Mouse (Mus musculus) left cerebral cortex, adult 9 months (tissue): ENCODE results near the gene Gtf2f1.

ENCODE experiments used
- DNase-seq, 2 experiments: peaks; one replicate each; pipeline ENCODE4 v3.0.0; 2022; ENCODE audit warnings: low spot score in 2 of 2

The Gtf2f1 gene

GRCm38 (mm10) chr17:56974708-56975240 is 36.3 kb downstream of the Gtf2f1 start:
- no peak for DNase-seq

DNA sequence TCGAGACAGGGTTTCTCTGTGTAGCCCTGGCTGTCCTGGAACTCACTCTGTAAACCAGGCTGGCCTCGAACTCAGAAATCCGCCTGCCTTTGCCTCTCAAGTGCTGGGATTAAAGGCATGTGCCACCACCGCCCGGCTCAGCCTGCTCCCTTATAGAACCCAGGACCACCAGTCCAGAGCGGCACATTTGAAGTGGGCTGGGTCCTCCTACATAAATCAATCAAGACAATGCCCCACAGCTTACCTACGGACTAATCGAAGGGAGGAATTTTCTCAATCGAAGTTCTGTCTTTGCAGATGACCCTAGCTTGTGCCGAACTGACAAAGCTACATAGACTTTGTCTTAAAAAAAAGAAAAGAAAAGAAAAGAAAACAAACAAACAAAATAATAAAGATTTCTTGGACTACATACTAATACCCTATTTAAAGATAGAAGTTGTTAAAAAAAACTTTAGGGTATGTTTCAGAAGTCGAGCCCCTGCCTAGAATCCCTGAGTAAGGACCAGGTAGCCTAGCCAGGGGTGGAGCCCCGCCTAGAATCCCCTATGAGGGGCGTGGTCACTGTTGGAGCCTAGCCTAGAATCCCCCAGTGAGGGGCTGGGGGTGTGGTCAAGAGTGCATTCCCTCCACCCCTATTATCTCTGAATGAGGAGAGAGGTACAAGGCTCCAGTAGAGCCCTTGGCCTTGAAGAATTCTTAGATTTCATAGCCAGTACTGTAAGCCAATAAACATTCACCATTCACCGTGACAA is 37.0 kb downstream of the Gtf2f1 start:
- no peak for DNase-seq

DNA sequence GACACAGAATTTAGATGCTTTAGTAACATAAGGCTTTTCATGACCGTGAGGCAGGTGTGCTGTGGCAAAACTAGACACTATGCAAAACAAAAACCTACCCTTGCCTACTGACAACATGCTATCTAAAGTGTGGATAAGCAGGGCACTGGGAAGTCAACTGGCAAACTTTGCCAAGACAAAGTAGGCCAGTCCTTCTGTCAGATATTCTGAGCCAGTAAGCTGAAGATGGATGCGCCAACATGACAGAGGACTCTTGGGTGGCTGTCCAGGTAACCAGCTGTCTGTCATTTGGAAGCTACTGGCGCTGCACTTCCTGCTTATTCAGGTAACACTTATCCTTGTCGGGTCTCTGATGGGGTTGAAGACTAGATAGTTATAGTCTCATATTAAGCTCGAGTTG is 41.0 kb downstream of the Gtf2f1 start:
- no peak for DNase-seq

DNA sequence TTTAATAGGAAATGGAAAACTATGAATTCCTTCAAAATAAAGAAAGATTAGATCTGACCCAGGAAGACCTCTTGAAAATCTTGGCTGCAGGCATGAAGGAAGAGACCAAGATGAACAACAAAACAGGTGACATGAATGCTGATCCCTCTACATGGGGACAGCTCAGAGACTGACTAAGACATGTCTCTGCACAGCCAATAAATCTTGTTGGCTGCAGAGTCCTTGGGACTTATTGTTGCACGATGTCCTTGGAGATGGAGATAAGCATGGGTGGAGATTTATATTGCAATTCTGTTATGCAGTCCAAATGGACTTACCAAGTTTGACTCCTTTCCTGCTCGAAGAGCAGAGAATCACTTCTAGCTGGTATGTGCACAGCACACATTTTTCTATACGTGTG is 41.8 kb downstream of the Gtf2f1 start:
- DNase-seq, result no peak

GRCm38 (mm10) chr17:56963646-56964045 is 47.4 kb downstream of the Gtf2f1 start:
- no peak for DNase-seq

DNA sequence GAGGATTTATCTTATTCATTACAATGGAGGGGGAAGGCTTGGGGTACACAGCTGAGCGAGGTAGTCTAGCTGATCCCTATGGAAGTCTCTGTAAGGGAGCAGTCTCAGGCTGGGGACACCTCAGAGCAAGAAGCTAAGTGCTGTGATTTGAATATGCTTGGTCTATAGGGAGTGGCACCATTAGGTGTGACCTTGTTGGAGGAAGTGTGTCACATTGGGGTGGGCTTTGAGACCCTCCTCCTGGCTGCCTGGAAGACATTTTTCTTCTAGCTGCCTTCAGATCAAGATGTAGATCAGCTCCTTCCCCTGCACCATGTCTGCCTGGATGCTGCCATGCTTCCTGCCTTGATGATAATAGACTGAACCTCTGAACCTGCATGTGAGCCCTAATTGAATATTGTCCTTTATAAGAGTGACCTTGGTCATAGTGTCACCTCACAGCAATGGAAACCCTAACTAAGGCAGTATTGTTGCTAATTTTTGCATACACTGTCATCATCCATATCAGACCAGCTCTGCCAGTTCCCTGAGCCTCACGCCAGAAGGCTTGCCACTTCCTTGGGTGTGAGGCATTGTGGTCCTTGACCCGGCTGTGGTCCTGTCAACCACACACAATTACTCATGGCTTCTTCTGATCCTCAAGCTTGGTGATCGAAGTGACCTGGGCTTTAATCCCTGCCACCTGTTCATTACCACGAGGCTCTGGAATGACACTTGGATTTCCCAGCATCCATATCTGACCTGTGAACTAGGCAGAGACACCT is 48.3 kb downstream of the Gtf2f1 start:
- DNase-seq, result no peak

DNA sequence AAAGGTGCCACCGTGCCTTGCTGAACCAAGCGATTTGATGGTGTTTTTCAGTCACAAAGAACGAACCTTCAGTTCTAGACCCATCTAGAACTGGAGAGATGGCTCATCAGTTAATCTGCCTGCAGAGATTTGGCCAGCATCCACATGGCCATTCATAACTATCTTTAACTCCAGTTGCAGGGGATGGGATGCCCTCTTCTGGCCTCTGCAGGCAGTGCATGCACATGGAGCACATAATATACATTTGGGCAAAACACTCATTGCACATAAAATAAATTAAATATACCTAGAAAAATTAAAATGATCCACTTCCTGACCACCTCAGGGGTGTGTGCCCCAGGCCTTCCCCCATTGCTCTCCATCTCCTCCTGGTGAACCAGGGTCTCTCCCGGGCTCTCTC is 49.2 kb downstream of the Gtf2f1 start:
- DNase-seq, result no peak

DNA sequence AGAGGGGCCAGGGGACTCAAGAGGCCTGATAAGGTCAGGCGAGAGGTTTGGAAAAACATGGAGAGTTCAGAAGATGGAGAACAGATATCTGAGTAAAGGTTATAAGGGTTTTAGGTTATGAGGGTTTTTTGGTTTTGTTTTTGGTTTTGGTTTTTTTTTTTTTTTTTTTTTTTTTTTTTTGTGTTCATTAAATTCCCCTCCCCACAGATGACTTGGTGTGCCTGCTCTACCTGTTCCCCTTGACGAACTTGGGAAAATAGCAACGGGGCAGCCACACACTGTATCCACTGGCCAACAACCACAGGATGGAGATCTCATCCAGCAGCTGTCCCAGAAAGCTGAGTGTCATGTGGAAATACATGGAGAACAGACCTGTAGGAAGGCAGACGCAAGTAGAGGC is 52.4 kb downstream of the Gtf2f1 start:
- DNase-seq, result no peak

DNA sequence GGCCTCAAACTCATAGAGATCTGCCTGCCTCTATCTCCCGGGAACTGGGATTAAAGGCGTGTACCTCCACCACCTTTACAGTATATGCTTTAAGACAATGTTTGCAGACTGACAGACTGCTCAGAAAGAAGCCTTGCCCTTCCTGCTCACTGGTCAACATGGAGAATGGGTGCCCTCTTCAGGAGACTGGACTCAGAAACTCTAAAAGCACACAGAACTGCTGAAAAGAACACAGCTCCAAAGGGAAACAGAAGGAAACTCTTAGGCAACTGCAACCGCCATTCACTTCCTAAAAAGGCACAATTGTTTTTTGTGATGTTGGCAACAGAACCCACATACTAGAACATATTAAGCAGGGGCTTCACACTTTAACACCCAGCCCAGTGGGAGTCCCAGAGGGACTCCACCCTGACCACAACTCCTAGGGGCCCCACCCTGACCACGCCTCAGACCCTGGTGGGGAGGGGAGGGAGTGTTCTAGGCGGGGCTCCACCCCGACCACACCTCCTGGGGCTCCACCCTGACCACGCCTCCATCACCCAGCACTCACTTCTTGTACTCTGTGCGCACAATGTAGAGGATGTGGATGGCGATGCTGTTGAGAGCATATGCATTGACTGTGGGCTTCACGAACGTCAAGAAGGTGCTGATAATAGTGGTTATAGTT is 53.2 kb downstream of the Gtf2f1 start:
- DNase-seq, result no peak

DNA sequence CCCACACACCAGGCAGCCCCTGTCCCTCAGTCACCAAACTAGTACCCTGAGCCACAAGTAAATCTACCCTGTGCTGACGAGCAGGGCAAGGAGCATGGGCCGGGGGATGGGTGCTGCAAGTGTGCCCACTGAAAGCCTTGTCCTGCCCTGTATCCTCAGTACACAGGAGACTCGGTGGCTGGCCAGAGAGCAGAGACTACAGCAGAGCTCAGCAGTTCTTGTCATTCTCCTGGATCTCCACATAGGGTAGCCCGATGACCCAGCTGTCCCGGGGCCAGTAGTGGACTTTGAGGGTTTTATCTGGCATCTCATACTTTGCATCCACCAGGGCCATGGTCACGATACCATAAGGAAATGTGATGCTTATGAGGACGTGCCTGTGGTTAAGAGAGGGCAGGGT is 56.2 kb downstream of the Gtf2f1 start:
- no peak for DNase-seq
